Mouse (Mus musculus) thymus, postnatal 25 days (tissue): Measurements from ENCODE around the gene Serpina3b.
"Not testable (repeated sequence)": the region's sequence is repeated elsewhere in the genome, so short reads cannot be mapped to it uniquely, and the experiment has no call there.

Experiments used
- DNase-seq: peaks from one replicate; pipeline ENCODE4 v3.0.0; 2022

Serpina3b gene

GRCm38 (mm10) chr12:104127696-104128095 is at the start of gene Serpina3b:
Serpina3b (plus strand) TSS chr12:104127996.
- DNase-seq, result no peak

GRCm38 (mm10) chr12:104090119-104090518 is 37.7 kb upstream of the Serpina3b start:
- DNase-seq, result no peak

DNA sequence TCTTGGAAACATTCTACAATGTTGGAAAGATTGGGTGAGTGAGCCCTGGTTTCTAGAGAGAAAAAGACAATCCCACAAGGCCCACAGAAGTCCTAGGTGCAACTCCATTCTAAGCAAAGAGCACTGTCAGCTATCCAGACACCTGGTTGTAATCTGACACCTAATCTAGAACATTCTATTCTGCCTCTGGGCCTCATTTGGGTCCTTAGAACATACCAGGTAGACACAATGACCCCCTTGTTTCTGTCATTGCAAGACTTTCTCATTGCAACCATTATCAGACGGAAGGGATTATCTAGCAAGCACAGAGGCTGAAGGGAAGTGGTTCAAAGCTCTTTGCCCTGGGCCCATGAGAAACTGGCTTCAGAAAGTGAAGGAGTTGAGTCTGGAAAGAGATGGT is 36.5 kb upstream of the Serpina3b start:
- DNase-seq, result no peak

DNA sequence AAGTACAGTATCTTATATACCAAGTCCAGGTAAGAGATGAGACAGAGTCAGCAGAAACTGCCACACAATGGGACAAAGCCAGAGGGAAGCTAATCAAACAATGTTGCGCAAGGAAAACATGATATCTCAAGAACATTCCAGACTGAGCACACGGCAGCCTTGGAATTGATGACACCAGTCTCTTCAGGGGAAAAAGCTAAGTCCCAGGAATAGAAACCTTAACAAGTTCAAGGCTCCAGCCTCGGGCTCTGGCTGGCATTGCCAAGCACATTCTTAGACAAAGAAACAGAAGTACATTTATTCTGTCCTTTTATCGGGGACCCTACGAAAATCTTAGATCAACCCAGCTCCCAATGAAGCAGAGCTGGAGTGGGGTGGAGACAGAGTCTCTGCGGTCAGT is 27.0 kb upstream of the Serpina3b start, which contains the start of gene Serpina5:
TSS of gene Serpina5 (plus strand) at position 346 of the 400 bp plus-strand sequence.
- DNase-seq, result no peak

DNA sequence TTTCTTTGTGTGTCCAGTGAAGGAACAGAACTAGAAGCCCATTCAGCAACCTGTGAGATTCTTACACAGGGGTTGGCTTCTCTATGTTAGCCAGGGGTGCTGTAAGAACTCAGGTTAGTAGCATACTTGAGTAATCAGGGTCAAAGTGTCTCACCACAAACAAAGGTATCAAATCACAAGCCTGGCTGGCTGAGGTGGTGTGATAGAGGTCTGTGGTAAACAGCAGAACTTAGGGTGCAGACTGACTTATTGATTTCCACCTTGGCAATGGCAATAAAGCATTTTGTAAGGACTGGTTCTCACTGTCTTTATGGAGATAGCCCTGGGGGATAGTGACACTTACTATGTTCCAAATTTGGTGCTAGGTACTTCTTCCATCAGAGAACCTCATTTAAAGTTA is 21.9 kb upstream of the Serpina3b start:
- DNase-seq, result no peak

GRCm38 (mm10) chr12:104106919-104107318 is 20.9 kb upstream of the Serpina3b start:
- DNase-seq, result no peak

- DNase-seq, result no peak
These were observed 19.3 kb upstream of the Serpina3b start for GRCm38 (mm10) chr12:104108507-104108906.

DNA sequence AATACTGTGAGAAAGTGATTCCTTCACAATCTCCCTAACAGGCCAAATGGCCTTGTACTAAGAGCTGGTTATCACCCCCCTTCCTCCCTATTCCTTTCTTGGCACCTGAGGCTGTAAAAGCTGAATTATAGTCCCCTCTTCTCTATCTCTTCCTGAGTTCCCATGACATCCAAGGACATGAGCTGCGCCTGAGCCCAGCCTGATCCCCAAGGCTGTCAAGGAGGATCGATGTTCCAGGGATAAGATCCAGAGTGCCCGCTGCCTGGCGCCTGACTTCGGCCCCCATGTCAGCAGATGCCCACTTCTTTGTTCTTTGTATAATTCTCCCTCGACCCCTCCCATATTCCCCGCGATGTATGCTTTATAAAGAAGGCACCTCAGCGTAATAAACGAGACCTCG is 15.5 kb upstream of the Serpina3b start, which contains the start of gene Serpina3a:
TSS of gene Serpina3a (plus strand) at position 392 of the 400 bp plus-strand sequence.
- not testable (repeated sequence) for DNase-seq

DNA sequence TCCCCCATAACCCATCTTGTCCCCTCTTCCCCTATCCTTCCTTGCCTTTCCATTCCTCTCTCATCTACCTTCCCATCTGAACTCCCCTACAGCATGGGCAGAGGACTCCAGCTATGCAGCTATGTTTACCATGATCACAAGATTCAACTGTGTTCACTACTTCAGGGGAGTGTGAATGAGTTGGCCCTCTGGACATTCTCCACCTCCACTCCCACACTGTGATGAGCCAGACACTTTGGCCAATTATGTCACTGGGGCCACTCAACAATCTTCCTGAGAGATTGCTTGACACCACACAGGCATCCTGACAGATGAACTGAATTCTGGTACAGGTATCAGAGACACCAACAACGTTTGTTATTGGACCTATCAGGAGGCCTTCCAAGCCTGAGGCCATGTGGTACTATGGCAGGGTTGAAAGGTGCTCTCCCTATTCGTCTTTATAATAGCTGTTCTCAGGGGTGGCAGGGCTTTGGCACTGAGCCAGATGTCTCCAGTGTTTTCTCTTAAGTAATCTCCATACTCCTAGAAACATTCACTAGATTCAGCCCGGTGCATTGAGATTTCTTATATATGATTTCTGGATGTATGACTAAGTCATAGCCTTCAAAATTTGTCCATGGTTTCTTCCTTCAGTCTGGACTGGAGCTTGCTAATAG is 12.7 kb upstream of the Serpina3b start:
- no peak for DNase-seq

DNA sequence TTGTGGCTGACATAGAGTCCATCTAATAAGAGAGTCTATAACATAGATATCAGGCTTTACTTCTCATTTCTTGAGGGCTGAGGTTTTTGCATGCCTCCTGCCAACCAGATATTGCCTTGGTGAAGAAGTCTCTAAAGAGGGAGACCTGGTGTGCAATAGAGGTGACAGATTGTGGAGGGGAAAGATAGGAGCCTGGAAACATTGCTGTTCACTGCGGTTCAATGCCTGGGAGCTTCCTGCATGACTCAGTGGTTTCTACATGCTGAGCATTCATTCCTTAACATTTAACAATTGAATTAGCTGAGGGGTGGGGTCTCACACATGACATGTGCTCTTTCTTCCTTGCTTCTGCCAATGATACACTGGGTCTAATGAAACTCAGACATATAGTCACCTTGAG is 4.7 kb upstream of the Serpina3b start:
- DNase-seq, result no peak

DNA sequence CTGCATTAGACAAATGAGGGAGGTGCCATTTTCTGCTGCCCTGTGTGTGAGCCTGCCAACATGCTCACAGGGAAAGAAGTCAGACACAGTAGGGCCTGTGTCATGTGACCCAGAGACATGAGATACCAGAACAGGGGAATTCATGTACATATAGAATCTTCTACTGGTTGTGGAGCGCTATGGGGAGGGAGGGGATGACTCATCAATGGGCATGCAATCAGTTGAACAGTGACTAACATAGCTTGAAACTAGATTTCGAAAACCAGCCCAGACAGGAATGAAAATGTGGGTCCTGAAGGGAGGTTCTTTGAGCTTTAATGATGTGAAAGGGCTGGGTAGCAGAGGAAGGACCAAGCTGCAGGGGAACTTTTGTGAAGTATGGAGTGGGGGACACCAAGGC is 3.8 kb upstream of the Serpina3b start:
- DNase-seq, result no peak

DNA sequence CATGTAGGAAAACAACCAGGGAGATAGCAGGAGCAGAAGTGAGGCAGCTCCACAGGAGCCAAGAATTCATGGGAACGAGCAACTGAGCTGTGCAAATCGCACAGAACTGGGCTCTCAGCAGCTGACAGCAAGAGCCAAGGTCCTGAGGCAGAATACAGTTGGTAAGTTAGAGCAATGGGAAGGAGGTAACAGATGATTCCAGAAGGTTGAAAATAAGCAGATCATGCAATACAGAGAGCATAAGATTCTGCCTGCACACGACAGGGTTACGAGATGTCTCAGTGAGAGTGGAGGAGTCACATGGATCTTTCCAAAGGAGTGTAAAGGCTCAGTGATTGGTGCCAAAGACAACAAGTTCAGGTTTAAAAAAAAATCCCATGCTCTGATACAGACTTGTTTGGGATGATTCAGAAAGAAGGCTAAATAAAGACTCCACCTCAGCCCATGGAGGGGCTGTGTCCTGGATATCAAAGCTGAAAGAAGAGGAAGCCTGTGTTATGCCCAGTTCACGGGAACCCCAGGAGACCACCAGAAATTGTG is 2.7 kb upstream of the Serpina3b start:
- DNase-seq, result no peak

DNA sequence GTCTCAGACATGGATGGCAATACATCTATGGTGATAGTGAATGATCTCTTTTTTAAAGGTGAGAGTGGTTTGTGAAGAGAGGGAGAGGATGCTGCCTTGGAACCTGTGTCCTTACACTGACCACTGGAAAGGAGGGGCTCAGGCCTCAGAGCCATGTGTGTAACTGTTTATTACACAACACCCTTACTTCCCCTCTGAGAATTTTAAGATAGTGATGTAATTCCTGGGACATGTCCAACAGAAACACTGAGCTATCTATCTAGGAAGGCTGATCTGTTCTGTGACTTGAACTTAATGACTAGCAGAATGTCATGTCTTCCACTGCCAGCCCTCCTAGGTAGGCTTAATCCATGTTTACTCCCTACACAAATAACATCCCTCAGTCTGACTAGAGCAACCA is 3.2 kb downstream of the Serpina3b start:
- DNase-seq, result no peak

GRCm38 (mm10) chr12:104138216-104138615 is 10.4 kb downstream of the Serpina3b start:
- no peak for DNase-seq

DNA sequence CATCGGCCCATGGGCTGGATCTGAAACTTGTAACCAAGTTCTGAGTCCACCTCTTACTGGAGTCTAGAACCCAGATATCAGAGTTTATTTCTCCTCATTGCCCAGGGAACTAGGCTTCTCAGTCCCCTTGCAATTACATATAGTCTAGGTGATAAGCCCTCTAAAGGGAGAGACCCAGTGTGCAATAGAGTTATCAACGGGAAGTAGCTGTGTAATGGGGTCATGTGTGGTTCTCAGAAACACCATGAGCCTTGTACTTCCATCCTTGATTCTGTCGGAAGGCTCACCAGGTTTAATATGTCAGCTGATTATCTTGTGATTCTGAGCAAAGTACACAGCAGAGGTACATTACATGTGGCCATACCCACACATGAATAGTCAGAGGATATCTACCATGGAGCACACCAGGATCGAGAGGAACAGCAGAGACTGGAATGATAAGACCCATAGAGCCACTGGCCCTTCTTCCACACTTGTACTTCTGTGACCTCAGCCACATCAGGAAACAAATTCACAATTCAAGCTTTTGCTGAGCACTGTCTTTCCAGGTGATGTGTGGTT is 12.8 kb downstream of the Serpina3b start:
- no peak for DNase-seq

- DNase-seq, result no peak
These were observed 13.7 kb downstream of the Serpina3b start for GRCm38 (mm10) chr12:104141506-104141905.

DNA sequence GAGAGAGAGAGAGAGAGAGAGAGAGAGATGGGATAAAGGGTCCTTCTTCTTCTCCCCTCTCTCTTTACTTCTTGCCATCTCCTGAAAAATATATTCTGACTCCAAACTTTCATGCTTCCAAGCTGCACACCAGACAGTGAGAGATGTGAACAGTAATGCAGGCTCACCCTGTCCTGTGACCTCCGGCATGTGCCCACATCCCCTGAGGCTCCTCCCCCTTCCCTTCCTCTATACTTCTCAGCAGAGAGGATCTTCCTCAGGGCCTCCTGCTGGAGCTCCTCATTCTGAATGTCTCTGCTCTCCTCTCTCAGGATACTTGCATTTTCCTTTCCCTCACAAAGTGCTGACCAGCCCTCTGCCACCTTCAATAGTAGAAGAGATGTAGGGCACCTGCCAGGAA is 14.6 kb downstream of the Serpina3b start:
- no peak for DNase-seq

DNA sequence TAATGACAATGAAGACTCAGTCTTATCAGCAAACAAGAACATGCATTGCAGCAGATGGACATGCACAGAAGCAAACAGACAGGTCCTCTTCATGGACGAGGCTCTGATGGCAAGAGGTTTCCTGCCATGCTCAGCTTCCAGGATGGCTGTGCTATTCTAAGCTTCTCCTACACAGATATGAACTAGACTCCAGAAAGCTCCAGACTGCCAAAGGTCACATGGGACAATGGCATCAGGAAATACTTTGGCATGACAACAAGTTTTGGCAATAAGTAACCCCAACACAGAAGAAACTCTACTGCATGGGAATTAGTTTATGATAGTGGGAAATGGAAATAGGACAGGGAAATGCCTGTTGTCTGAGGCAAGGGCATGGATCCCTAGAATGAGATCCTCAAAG is 15.5 kb downstream of the Serpina3b start:
- no peak for DNase-seq

DNA sequence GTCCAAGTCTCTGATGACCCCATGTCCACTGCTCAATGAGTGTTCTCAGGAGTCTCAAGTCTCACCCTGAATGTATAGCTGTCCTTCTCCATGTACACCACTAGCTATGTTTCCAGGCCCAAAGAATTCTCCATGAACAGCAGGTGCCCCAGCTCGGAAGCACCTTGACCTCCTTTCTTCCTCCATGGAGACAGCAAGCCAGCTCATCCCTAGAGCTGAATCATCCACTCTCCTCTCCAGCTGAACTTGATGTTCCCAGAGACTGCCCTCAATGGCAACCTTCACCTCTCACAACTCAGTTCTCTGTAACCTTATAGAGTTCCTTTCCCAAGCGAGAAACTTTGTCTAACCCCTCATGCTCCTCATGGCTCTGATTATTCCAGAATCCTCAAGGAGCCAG is 17.8 kb downstream of the Serpina3b start:
- DNase-seq, result no peak

DNA sequence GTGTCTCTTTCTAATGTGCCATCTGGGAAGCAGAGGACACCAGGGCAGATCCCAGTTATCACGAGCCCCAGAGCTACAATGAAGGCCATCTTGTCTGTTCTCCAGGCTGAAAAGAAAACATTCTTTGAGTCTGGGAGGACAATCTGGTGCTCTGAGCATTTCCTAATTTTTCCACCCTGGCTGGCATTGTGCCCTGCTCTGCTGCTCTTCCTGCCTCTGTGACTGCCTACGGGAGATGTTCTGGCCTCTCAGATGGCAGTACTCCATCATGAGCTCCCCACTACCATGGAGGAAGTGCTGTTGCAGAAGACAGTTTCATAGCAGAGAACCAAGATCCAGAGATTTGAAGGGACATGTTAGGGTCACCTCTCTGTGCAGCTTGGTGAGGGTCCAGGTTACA is 24.2 kb downstream of the Serpina3b start:
- DNase-seq, result no peak

DNA sequence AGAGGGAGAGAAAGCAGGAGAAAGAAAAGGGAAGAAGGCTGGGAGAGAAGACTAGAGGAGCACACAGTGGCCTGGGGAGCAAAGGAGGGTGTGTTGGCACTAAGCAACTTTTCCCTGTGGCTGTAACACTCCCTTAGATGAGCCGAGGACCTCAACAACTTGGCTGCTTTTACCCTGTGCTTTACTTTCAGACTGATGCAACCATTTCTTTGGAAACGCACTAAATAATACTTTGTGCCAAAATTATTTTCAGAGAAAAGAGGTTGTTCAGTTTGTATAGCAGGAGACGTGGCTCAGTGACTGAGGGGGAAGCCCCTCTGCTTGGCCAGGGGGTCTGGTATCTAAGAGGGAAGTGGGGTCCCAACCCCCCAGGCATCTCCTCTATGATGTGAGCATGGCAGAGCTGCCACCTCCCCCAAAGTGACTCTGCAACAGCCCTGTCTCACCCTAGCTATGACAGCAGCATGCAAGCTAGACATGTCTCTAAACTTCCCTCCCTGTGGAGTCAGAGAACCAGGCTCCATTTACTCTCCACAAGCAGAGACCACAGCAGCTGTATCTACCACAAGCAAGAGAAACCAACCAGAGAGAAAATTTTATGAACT is 25.3 kb downstream of the Serpina3b start:
- no peak for DNase-seq

DNA sequence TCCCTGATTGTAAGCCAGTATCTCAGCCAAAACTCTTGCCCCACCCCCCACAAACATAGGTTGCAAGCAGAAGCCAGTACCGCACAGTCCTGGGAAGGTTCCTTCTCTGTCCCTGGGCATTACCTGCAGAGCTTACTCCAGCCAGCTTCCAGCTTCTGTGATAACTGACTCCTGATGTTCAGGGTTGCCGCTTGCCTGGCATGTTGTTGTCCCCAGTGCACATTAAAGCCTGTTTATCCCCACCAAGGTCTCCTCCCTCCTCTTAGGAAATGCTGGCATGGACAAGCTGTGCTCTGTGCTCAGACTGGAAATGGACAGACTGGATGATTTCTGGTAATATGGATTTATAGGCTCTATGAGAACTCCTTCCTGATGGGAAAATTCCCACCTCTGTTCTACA is 25.9 kb downstream of the Serpina3b start, which contains the start of gene Serpina3c:
TSS of gene Serpina3c (minus strand) at position 215 of the 400 bp plus-strand sequence.
- no peak for DNase-seq

DNA sequence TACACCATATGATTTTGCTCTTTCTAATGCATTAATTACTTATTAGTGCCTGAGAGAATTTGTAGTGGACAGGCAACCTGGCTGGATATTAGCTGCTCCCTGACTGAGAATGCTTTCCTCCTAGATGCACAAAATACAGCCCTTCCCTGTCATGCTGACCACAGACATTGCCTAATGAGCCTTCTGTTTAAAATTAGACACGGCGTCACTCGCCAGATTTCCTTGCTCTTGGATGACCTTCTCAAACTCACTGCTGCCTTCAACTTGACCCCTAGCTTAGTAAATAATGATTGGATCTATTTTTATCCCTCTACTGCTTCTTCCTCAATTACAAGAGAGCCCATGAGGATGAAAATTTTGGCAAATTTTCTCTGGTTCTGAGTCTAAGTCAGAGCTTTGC is 47.0 kb downstream of the Serpina3b start:
- no peak for DNase-seq

DNA sequence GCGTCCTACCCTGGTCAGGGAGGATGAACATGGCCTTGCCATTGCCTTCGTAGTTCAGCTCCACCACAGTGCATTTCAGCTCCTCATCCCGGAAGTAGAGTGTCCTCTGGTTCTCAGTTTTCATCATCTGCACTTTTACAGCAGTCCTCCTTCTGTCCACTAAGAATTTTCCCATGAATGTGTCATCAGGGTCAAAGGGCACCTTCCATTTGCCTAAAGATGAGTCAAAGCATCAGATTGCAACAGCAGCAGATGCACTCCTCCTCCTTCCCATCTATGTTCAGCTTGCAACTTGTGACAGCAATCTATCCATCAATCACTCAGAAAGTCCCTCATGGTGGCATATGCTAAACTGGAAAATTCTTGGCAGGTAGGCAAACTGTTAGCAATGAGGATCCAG is 47.8 kb downstream of the Serpina3b start:
- DNase-seq, result no peak
